Mouse (Mus musculus) megakaryocyte, embryonic 14.5 days (primary cell): Measurements from ENCODE around the gene Col4a2. TPM values are rescaled to one million over a fixed set of nuclear protein-coding genes. Genes with fewer than 3 reads are reported as not detected.

Experiments
- H3K27me3 ChIP-seq: replicated peaks from 2 replicates; pipeline ENCODE3; 2012; ENCODE audit warnings: inconsistent platforms
- H3K36me3 ChIP-seq: replicated peaks from 2 replicates; pipeline ENCODE3; 2012; ENCODE audit warnings: low read length, inconsistent platforms, mixed read lengths
- H3K4me1 ChIP-seq: 2 replicates; pipeline ENCODE4 v1.6.1; 2012; ENCODE audit warnings: inconsistent platforms
- H3K4me3 ChIP-seq: replicated peaks from 2 replicates; pipeline ENCODE3; 2012; ENCODE audit warnings: moderate library complexity, mild to moderate bottlenecking, inconsistent platforms
- H3K9me3 ChIP-seq: 2 replicates; pipeline ENCODE4 v1.6.1; 2012; ENCODE audit warnings: inconsistent platforms
- FLI1 ChIP-seq: IDR thresholded peaks from 2 replicates; pipeline ENCODE4 v1.6.1; 2012; ENCODE audit warnings: low read length, inconsistent platforms, mixed read lengths
- GATA1 ChIP-seq: IDR thresholded peaks from 3 replicates; pipeline ENCODE4 v1.6.1; 2012; ENCODE audit warnings: mixed read lengths, low read length, inconsistent platforms, borderline replicate concordance
- polyA plus RNA-seq: library from polyadenylated mRNA; stranded (reverse); fragments of >175 nt; gene quantifications from 2 replicates; pipeline ENCODE4 v1.2.3, GENCODE M21; 2012; ENCODE audit warnings: low replicate concordance; ENCODE audit not compliant: insufficient read depth

Col4a2 gene
- polyA plus RNA-seq, 1 experiment: 1.0 TPM

DNA sequence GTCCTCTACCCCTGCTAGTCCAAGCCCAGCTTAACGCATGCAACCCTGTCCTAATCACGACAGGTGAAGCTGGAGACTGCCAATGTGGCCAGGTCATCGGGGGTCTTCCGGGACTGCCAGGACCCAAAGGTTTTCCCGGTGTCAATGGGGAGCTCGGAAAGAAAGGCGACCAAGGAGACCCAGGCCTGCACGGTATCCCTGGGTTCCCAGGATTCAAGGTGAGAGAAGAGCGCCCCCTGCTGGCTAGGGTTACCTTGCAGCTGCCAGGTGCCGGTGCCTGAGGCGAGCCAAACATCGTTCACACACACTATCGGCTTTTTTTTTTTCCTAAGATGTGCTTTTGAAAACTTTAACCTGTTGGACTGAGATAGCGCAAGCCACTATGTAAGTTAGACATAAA is 108.5 kb downstream of the Col4a2 start:
- Histone ChIP-seq H3K36me3 (no peaks in the 10 kb centered on the region), H3K4me3 (no peak overlapping the region), H3K27me3 (peaks cover 51% of the 10 kb centered on the region), H3K9me3 (no peaks in the 10 kb centered on the region), H3K4me1 (no peaks in the 10 kb centered on the region)
- TF ChIP-seq GATA1 (no peak), FLI1 (no peak)

DNA sequence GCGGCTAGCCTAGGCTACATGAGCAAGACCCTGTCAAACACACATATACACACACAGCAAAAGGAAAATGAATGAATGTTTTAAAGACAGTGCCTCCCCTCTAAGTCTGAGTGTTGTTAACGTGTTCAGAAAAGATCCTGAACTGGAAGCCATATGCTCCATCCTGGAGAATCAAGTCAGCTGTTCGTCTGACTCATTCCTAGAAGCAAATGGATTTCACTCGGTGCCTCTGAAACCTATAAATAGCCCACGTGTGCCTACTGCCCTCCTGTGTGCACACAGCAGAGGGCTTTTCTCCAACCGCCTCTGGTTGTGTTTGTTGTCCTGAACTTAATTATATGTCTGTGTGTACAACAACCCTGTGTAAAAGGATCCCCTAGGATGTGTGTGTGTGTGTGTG is 109.4 kb downstream of the Col4a2 start:
- peaks cover 49% of the 10 kb centered on the region for H3K27me3 ChIP-seq
- H3K4me1 ChIP-seq: no peaks in the 10 kb centered on the region
- no peaks in the 10 kb centered on the region for H3K36me3 ChIP-seq
- no peaks in the 10 kb centered on the region for H3K9me3 ChIP-seq
- TF ChIP-seq FLI1 (no peak), GATA1 (no peak)
- H3K4me3 ChIP-seq: no peak overlapping the region

DNA sequence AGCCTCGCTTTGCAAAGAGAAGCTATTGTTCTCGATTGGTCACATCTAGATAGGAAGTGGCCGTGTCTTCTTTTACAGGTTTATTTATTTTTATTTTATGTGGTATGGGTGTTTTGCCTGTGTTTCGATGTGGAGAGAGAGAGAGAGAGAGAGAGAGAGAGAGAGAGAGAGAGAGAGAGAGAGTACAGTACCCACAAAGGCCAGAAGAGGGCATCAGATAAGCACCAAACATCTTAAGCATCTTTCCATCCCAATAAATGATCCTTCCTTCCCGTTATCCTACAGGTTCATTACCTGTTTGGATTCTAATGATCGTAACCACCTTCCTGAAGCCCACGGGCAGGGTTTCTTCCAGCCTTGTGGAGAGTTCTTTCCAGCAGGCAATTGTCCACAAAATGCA is 110.5 kb downstream of the Col4a2 start:
- Histone ChIP-seq H3K27me3 (peaks cover 52% of the 10 kb centered on the region), H3K4me3 (no peak overlapping the region)

DNA sequence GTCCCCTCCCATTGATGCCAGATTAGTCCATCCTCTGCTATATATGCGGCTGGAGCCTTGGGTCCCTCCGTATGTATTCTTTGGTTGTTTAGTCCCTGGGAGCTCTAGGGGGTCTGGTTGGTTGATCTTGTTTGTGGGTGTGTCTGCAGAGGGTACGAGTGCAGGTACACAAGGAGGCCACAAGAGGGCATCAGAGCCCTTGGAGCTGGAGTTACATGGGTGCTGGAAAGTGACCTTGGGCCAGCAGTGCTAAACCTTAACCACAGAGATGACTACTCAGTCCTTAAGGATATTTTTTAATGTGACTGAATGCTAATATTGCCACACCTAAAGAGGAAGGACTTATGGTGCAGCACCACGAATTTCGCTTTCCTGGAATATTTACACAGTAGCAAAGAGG is 118.1 kb downstream of the Col4a2 start:
- peaks cover 7% of the 10 kb centered on the region for H3K9me3 ChIP-seq
- no peaks in the 10 kb centered on the region for H3K36me3 ChIP-seq
- peaks cover 6% of the 10 kb centered on the region; the same call in 1 of the 2 replicates for H3K4me1 ChIP-seq
- TF ChIP-seq FLI1 (no peak), GATA1 (no peak)
- no peak overlapping the region for H3K4me3 ChIP-seq
- H3K27me3 ChIP-seq: peaks cover 44% of the 10 kb centered on the region

More for the DNA sequence above, 110.5 kb downstream of the Col4a2 start:
- TF ChIP-seq GATA1 (no peak), FLI1 (no peak)
- no peaks in the 10 kb centered on the region for H3K36me3 ChIP-seq
- no peaks in the 10 kb centered on the region for H3K4me1 ChIP-seq
- H3K9me3 ChIP-seq: no peaks in the 10 kb centered on the region

DNA sequence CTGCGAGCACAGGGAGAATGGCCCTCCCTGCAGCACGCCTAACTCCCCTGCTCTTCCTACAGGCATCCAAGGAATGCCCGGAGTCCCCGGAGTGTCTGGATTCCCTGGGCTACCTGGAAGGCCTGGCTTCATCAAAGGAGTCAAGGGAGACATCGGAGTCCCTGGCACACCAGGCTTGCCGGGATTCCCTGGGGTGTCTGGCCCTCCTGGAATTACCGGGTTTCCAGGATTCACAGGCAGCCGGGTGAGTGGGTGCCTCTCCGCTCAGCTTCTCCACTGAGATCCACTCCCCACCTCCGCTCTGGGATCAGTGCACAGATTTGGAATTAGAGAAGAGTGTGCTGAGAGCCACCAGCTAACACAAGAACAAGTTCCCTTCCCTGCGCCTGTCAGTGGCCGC is 125.3 kb downstream of the Col4a2 start:
- Histone ChIP-seq H3K4me1 (peaks cover 5% of the 10 kb centered on the region; the same call in 1 of the 2 replicates), H3K9me3 (no peaks in the 10 kb centered on the region), H3K4me3 (no peak overlapping the region), H3K27me3 (peaks cover 63% of the 10 kb centered on the region), H3K36me3 (no peaks in the 10 kb centered on the region)
- TF ChIP-seq FLI1: no peak
- no peak for TF ChIP-seq GATA1

DNA sequence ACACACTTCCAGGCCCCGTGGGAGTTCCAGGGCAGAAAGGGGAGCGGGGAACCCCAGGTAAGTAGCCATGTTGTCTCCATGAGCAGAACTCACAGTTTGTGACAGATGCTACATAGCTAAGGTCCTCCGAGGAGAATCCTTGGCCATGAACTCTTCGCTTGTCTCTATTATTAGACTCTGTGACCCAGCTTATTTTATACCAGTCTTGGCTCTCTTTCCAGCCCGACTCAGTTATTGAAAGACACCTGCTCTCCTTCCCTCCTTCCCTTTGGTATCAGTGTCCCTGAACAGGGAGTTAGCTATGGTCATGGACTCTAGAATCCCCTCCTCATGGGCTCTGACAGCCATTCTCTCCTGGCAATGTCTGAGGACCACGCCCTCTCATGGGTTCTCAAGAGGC is 128.7 kb downstream of the Col4a2 start:
- no peak overlapping the region for H3K4me3 ChIP-seq
- no peaks in the 10 kb centered on the region for H3K36me3 ChIP-seq
- TF ChIP-seq GATA1: no peak
- TF ChIP-seq FLI1: no peak
- peaks cover 69% of the 10 kb centered on the region for H3K27me3 ChIP-seq
- no peaks in the 10 kb centered on the region for H3K9me3 ChIP-seq
- H3K4me1 ChIP-seq: peaks cover 27% of the 10 kb centered on the region

DNA sequence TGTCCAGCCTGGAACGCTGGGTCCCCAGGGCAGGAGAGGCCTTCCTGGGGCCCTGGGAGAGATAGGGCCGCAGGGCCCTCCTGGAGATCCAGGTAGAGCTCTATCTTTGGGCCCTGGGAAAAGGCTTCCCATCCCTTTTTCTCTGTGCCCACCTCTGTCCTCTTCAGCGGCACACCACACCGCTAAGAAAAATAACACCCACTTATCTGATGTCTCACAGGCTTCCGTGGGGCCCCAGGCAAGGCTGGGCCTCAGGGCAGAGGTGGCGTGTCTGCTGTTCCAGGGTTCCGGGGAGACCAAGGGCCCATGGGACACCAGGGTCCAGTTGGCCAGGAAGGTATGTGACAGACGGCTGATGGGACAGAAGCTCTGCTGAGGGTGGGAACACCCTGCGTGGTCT is 131.0 kb downstream of the Col4a2 start:
- H3K36me3 ChIP-seq: no peaks in the 10 kb centered on the region
- H3K27me3 ChIP-seq: peaks cover 72% of the 10 kb centered on the region
- TF ChIP-seq FLI1: no peak
- no peak for TF ChIP-seq GATA1
- H3K4me3 ChIP-seq: no peak overlapping the region
- no peaks in the 10 kb centered on the region for H3K9me3 ChIP-seq
- peaks cover 27% of the 10 kb centered on the region for H3K4me1 ChIP-seq

DNA sequence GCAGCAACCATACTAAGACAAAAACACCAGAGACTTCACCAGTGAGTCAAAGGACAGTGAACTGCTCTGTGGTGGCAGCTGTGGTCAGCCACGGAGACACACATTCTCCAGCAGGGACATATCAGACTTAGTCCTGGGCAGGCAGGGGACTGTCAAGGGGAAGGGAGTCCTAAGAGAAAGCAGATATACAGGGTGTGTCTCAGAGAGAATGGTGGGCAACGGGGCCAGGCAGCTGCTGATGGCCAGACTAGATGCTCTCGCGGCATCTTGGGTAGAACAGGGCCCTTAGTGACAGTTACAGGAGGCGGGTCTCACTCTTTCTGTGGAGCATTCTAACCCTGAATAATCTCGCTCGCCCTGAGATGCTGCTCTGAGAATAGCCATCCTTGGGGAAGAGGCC is 131.6 kb downstream of the Col4a2 start:
- H3K9me3 ChIP-seq: no peaks in the 10 kb centered on the region
- peaks cover 72% of the 10 kb centered on the region for H3K27me3 ChIP-seq
- TF ChIP-seq GATA1 (no peak), FLI1 (no peak)
- peaks cover 27% of the 10 kb centered on the region for H3K4me1 ChIP-seq
- no peak overlapping the region for H3K4me3 ChIP-seq
- no peaks in the 10 kb centered on the region for H3K36me3 ChIP-seq

DNA sequence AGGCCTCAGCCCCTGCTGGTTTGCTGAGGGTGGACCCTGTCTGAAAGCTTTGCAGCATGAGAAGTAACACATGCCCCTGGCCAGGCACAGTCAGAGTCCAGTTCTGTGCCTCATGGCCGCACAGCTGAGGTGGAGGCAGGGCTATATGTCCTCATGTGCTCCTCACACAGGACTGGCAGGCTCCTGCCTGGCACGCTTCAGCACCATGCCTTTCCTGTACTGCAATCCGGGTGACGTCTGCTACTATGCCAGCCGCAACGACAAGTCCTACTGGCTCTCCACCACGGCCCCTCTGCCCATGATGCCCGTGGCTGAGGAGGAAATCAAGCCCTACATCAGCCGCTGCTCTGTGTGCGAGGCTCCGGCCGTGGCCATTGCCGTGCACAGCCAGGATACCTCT is 133.2 kb downstream of the Col4a2 start:
- H3K9me3 ChIP-seq: no peaks in the 10 kb centered on the region
- peak overlapping the region; percentile 23 for H3K4me3 ChIP-seq
- H3K27me3 ChIP-seq: peaks cover 78% of the 10 kb centered on the region
- H3K4me1 ChIP-seq: peaks cover 37% of the 10 kb centered on the region
- TF ChIP-seq FLI1 (no peak), GATA1 (no peak)
- H3K36me3 ChIP-seq: no peaks in the 10 kb centered on the region

DNA sequence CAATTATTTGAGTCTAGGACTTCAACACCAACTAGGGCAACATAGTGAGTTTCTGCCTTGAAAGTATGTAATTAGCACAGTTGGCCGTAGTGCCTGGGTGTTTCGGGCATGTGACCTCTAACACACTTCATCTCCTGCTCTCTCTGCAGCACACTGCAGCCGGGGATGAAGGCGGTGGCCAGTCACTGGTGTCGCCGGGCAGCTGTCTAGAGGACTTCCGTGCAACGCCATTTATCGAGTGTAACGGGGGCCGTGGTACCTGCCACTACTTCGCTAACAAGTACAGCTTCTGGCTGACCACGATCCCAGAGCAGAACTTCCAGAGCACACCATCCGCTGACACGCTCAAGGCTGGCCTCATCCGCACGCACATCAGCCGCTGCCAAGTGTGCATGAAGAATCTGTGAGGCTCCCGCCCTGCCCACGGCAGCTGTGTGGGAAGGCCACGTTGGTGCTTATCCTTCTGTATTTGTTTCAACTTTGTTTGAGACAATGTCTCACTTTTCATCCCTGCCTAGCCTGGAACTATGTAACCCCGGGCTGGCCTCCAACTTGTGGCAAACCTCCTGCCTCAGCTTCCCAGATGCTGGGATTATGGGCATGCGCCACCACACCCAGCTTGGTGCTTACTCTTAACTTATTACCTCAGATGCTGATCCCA is 135.4 kb downstream of the Col4a2 start:
- Histone ChIP-seq H3K9me3 (no peaks in the 10 kb centered on the region), H3K4me3 (no peak overlapping the region), H3K4me1 (peaks cover 54% of the 10 kb centered on the region), H3K27me3 (peaks cover 82% of the 10 kb centered on the region), H3K36me3 (no peaks in the 10 kb centered on the region)
- no peak for TF ChIP-seq GATA1
- TF ChIP-seq FLI1: no peak

DNA sequence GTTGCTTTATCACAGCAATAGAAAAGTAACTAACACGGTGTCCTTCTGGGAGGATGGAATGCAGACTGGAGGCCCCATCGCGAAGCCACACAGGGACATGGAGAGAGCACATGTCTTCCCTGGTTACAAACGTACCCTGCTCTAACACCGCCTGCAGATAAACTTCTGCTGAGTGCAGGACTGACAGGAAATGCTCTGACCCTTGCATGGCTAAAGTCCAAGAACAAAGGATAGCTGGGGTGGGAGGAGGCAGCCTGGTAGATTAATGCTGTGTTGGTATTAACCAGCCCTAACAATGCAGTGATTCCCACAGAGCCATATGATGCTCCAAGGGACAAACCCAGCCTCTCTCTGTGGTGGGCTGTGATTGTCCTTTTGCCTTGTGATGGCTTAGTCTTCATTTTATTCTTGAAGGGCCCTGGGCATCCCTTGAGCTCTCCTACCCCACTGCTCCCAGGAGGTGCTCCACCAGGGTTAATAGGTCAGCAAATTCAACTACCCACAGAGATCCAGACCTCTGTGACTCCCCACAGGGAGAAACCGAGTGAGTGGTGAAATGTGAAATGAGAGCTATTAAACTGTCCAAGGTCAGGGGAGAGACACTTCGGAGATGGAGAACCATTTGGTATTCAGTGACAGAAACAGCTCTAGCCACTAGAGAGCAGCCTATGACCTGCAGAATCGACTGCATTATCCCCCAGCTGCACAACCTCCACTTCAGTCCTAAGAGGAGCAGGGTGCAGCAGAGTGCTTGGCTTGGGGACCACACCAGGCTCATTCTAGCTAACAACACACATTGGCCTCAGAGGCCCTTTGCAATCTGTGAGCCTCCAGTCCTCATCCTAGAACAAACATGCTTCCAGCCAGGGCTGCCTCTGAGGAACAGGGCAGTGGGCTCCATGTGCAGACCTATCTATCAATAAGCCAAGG is 137.8 kb downstream of the Col4a2 start:
- no peaks in the 10 kb centered on the region for H3K36me3 ChIP-seq
- H3K27me3 ChIP-seq: peaks cover 81% of the 10 kb centered on the region
- TF ChIP-seq GATA1: no peak
- no peak for TF ChIP-seq FLI1
- H3K9me3 ChIP-seq: no peaks in the 10 kb centered on the region
- no peak overlapping the region for H3K4me3 ChIP-seq
- H3K4me1 ChIP-seq: peaks cover 48% of the 10 kb centered on the region
